Mouse (Mus musculus) macrophage (primary cell): Measurements from ENCODE around the gene Stard13. TPM values are rescaled to one million over a fixed set of nuclear protein-coding genes. Genes with fewer than 3 reads are reported as not detected.

ENCODE experiments used
- H3K27ac ChIP-seq: fragments of 350-480 bp; formaldehyde crosslinking; 2 replicates; pipeline ENCODE4 v1.9.0; 2021
- H3K36me3 ChIP-seq: fragments of 350-480 bp; formaldehyde crosslinking; 2 replicates; pipeline ENCODE4 v1.9.0; 2021; ENCODE audit errors: inconsistent target
- H3K4me3 ChIP-seq: fragments of 350-480 bp; formaldehyde crosslinking; 2 replicates; pipeline ENCODE4 v1.9.0; 2021; ENCODE audit errors: inconsistent target
- H3K79me2 ChIP-seq: fragments of 350-480 bp; formaldehyde crosslinking; 2 replicates; pipeline ENCODE4 v1.9.0; 2021; ENCODE audit errors: inconsistent target
- WGBS: methylation state at CpG from one replicate; pipeline ENCODE4 v1.1.7; 2026; ENCODE audit warnings: inconsistent platforms; ENCODE audit not compliant: missing documents; 5-methylcytosine and 5-hydroxymethylcytosine counted together
- polyA plus RNA-seq: library from polyadenylated mRNA; stranded (reverse); fragments of 250-400 nt; gene quantifications from 3 replicates; pipeline ENCODE4 v1.2.4, GENCODE M21; 2018; ENCODE audit warnings: inconsistent platforms

Gene Stard13
- polyA plus RNA-seq, 1 experiment from 2014 or later: 0.04 TPM

- Histone ChIP-seq H3K36me3 (no peaks in the 10 kb centered on the region), H3K27ac (no peak overlapping the region), H3K79me2 (no peaks in the 10 kb centered on the region), H3K4me3 (no peak overlapping the region)
- WGBS: 83% methylated on average over 2 of the region's 2 CpGs
Measured at GRCm38 (mm10) chr5:151069569-151069968, 164.1 kb downstream of the Stard13 start.

- no peak overlapping the region for H3K4me3 ChIP-seq
- WGBS: 100% methylated on average over 5 of the region's 5 CpGs
- no peaks in the 10 kb centered on the region for H3K79me2 ChIP-seq
- no peak overlapping the region for H3K27ac ChIP-seq
- no peaks in the 10 kb centered on the region for H3K36me3 ChIP-seq
Measured at GRCm38 (mm10) chr5:151066016-151066415, 167.6 kb downstream of the Stard13 start.

- no peaks in the 10 kb centered on the region for H3K36me3 ChIP-seq
- no peak overlapping the region for H3K27ac ChIP-seq
- no peaks in the 10 kb centered on the region for H3K79me2 ChIP-seq
- no peak overlapping the region for H3K4me3 ChIP-seq
- WGBS: 83% methylated on average over 1 of the region's 1 CpGs
Measured at GRCm38 (mm10) chr5:151065228-151065627, 168.4 kb downstream of the Stard13 start.

GRCm38 (mm10) chr5:151061942-151062341, 171.7 kb downstream of the Stard13 start:
- Histone ChIP-seq H3K4me3 (no peak overlapping the region), H3K36me3 (no peaks in the 10 kb centered on the region), H3K79me2 (no peaks in the 10 kb centered on the region), H3K27ac (no peak overlapping the region)
- WGBS: 95% methylated on average over 2 of the region's 2 CpGs

- Histone ChIP-seq H3K4me3 (no peak overlapping the region), H3K79me2 (no peaks in the 10 kb centered on the region), H3K27ac (no peak overlapping the region), H3K36me3 (no peaks in the 10 kb centered on the region)
- WGBS: 84% methylated on average over 12 of the region's 12 CpGs
Measured at GRCm38 (mm10) chr5:151060476-151060875, 173.2 kb downstream of the Stard13 start.

- no peak overlapping the region for H3K27ac ChIP-seq
- H3K79me2 ChIP-seq: no peaks in the 10 kb centered on the region
- H3K4me3 ChIP-seq: no peak overlapping the region
Measured at GRCm38 (mm10) chr5:151059772-151060171, 173.9 kb downstream of the Stard13 start.

GRCm38 (mm10) chr5:151059352-151059751, 174.3 kb downstream of the Stard13 start:
- WGBS: 92% methylated on average over 10 of the region's 10 CpGs
- Histone ChIP-seq H3K36me3 (no peaks in the 10 kb centered on the region), H3K79me2 (no peaks in the 10 kb centered on the region), H3K27ac (no peak overlapping the region), H3K4me3 (no peak overlapping the region)

More at GRCm38 (mm10) chr5:151059772-151060171, 173.9 kb downstream of the Stard13 start:
- 89% methylated on average over 5 of the region's 5 CpGs for WGBS
- H3K36me3 ChIP-seq: no peaks in the 10 kb centered on the region

- 95% methylated on average over 5 of the region's 5 CpGs for WGBS
- H3K27ac ChIP-seq: no peak overlapping the region
- H3K4me3 ChIP-seq: no peak overlapping the region
- H3K36me3 ChIP-seq: no peaks in the 10 kb centered on the region
- no peaks in the 10 kb centered on the region for H3K79me2 ChIP-seq
Measured at GRCm38 (mm10) chr5:151057716-151058115, 175.9 kb downstream of the Stard13 start.

- Histone ChIP-seq H3K36me3 (no peaks in the 10 kb centered on the region), H3K27ac (no peak overlapping the region), H3K79me2 (no peaks in the 10 kb centered on the region), H3K4me3 (no peak overlapping the region)
- 45% methylated on average over 6 of the region's 6 CpGs for WGBS
Measured at GRCm38 (mm10) chr5:151056920-151057294, 176.7 kb downstream of the Stard13 start.

GRCm38 (mm10) chr5:151056255-151056919, 177.2 kb downstream of the Stard13 start:
- WGBS: 96% methylated on average over 12 of the region's 12 CpGs
- no peaks in the 10 kb centered on the region for H3K36me3 ChIP-seq
- no peaks in the 10 kb centered on the region for H3K79me2 ChIP-seq
- no peak overlapping the region for H3K27ac ChIP-seq
- H3K4me3 ChIP-seq: no peak overlapping the region

GRCm38 (mm10) chr5:151055426-151056090, 178.1 kb downstream of the Stard13 start:
- Histone ChIP-seq H3K79me2 (no peaks in the 10 kb centered on the region), H3K4me3 (no peak overlapping the region), H3K27ac (no peak overlapping the region), H3K36me3 (no peaks in the 10 kb centered on the region)
- WGBS: 97% methylated on average over 10 of the region's 11 CpGs

- no peak overlapping the region for H3K27ac ChIP-seq
- no peaks in the 10 kb centered on the region for H3K79me2 ChIP-seq
- WGBS: 84% methylated on average over 4 of the region's 4 CpGs
- H3K36me3 ChIP-seq: no peaks in the 10 kb centered on the region
- no peak overlapping the region for H3K4me3 ChIP-seq
Measured at GRCm38 (mm10) chr5:151054743-151055114, 178.9 kb downstream of the Stard13 start.

GRCm38 (mm10) chr5:151054100-151054742, 179.4 kb downstream of the Stard13 start:
- 17% methylated on average over 7 of the region's 7 CpGs for WGBS
- Histone ChIP-seq H3K36me3 (no peaks in the 10 kb centered on the region), H3K79me2 (no peaks in the 10 kb centered on the region), H3K27ac (no peak overlapping the region), H3K4me3 (no peak overlapping the region)

- Histone ChIP-seq H3K36me3 (no peaks in the 10 kb centered on the region), H3K27ac (no peak overlapping the region), H3K4me3 (no peak overlapping the region), H3K79me2 (no peaks in the 10 kb centered on the region)
- 95% methylated on average over 5 of the region's 5 CpGs for WGBS
Measured at GRCm38 (mm10) chr5:151053190-151053589, 180.4 kb downstream of the Stard13 start.

GRCm38 (mm10) chr5:151052331-151052730, 181.3 kb downstream of the Stard13 start:
- H3K27ac ChIP-seq: no peak overlapping the region
- no peaks in the 10 kb centered on the region for H3K36me3 ChIP-seq
- H3K4me3 ChIP-seq: no peak overlapping the region
- 94% methylated on average over 8 of the region's 8 CpGs for WGBS
- H3K79me2 ChIP-seq: no peaks in the 10 kb centered on the region
